Mouse (Mus musculus) heart, postnatal 36 days (tissue): ENCODE measurements around the gene Hoxc10. TPM values are rescaled to one million over a fixed set of nuclear protein-coding genes. Genes with fewer than 3 reads are reported as not detected.

Experiments
- DNase-seq, 2 experiments: peaks; one replicate each; pipeline ENCODE4 v3.0.0; 2021 to 2022
- intact Hi-C: fragments of 180-260 bp; cut with DNase I; formaldehyde crosslinking; loops from one replicate; pipeline ENCODE4 v1.15.1; 2025
- total RNA-seq, 2 experiments: library from RNA; stranded (reverse); gene quantifications; 2 replicates each; pipeline ENCODE4 v1.2.3; 2021

The Hoxc10 gene
- total RNA-seq, 2 experiments from 2014 or later = not detected

GRCm38 (mm10) chr15:103002821-103003448 lies 36.3 kb downstream of the Hoxc10 start:
- intact Hi-C loops = no loop called here
- DNase-seq = no peak

- DNase-seq = no peak
- intact Hi-C loops = no loop called here
Measured at GRCm38 (mm10) chr15:103005308-103005707, 38.7 kb downstream of the Hoxc10 start.

- intact Hi-C loops = no loop called here
- no peak for DNase-seq
Measured at GRCm38 (mm10) chr15:103005797-103006196, 39.2 kb downstream of the Hoxc10 start.

- intact Hi-C loops = no loop called here
- no peak for DNase-seq
Measured at GRCm38 (mm10) chr15:103006326-103006725, 39.7 kb downstream of the Hoxc10 start.

- DNase-seq = no peak
- intact Hi-C loops = loop anchor here (5.0 kb wide), 1 partner anchor 47 kb away; no protein-coding TSS in a partner anchor
Measured at GRCm38 (mm10) chr15:103009265-103010111, 42.9 kb downstream of the Hoxc10 start.

GRCm38 (mm10) chr15:103010112-103010846 lies 43.7 kb downstream of the Hoxc10 start:
- intact Hi-C loops = loop anchor here (5.0 kb wide), 1 partner anchor 48 kb away; no protein-coding TSS in a partner anchor
- no peak for DNase-seq

GRCm38 (mm10) chr15:103010847-103011555 lies 44.4 kb downstream of the Hoxc10 start:
- DNase-seq = no peak
- intact Hi-C loops = loop anchor here (5.0 kb wide), 1 partner anchor 49 kb away; no protein-coding TSS in a partner anchor

- no peak for DNase-seq
- intact Hi-C loops = loop anchor here (2.0 to 5.0 kb wide), 2 partner anchors 50 to 119 kb away; no protein-coding TSS in a partner anchor
Measured at GRCm38 (mm10) chr15:103011928-103012486, 45.4 kb downstream of the Hoxc10 start.

GRCm38 (mm10) chr15:103013238-103013984 lies 46.8 kb downstream of the Hoxc10 start:
- intact Hi-C loops = loop anchor here (1.0 to 5.0 kb wide), 3 partner anchors 51 to 152 kb away; no protein-coding TSS in a partner anchor
- peak; percentile 42 to 57 for DNase-seq

- DNase-seq = no peak
- intact Hi-C loops = loop anchor here (5.0 kb wide), 1 partner anchor 52 kb away; no protein-coding TSS in a partner anchor
Measured at GRCm38 (mm10) chr15:103014166-103015008, 47.8 kb downstream of the Hoxc10 start.

GRCm38 (mm10) chr15:103015009-103015399 lies 48.4 kb downstream of the Hoxc10 start:
- intact Hi-C loops = no loop called here
- DNase-seq = no peak

- DNase-seq = no peak
- intact Hi-C loops = no loop called here
Measured at GRCm38 (mm10) chr15:103015406-103016166, 49.0 kb downstream of the Hoxc10 start.

GRCm38 (mm10) chr15:103018636-103019035 lies 52.0 kb downstream of the Hoxc10 start, which contains the start of gene Hoxc4:
Gene Hoxc4 (plus strand): TSS chr15:103018934.
- intact Hi-C loops = no loop called here

GRCm38 (mm10) chr15:103020899-103021418 lies 54.4 kb downstream of the Hoxc10 start:
- intact Hi-C loops = no loop called here
- DNase-seq = no peak

More at GRCm38 (mm10) chr15:103018636-103019035, 52.0 kb downstream of the Hoxc10 start, which contains the start of gene Hoxc4:
- no peak for DNase-seq
